Mouse (Mus musculus) testis, adult 2 months (tissue): Measurements from ENCODE around the gene Dusp27. TPM values are rescaled to one million over a fixed set of nuclear protein-coding genes. Genes with fewer than 3 reads are reported as not detected.

Source experiments
- H3K27ac ChIP-seq: fragments of 200-500 bp; 2 replicates; pipeline ENCODE4 v1.5.1; 2012; ENCODE audit warnings: low read depth, low read length; ENCODE audit not compliant: control insufficient read depth, insufficient read depth
- H3K27me3 ChIP-seq: fragments of 200-500 bp; 2 replicates; pipeline ENCODE4 v1.6.1; 2012; ENCODE audit warnings: mild to moderate bottlenecking, low read length, moderate library complexity; ENCODE audit not compliant: control insufficient read depth, insufficient read depth
- H3K36me3 ChIP-seq: fragments of 200-500 bp; 2 replicates; pipeline ENCODE4 v1.6.1; 2012; ENCODE audit warnings: mild to moderate bottlenecking, low read length; ENCODE audit not compliant: control insufficient read depth, insufficient read depth
- H3K4me1 ChIP-seq: fragments of 200-500 bp; 2 replicates; pipeline ENCODE4 v1.6.1; 2012; ENCODE audit warnings: low read length; ENCODE audit not compliant: control insufficient read depth, insufficient read depth
- H3K4me3 ChIP-seq: fragments of 200-500 bp; 2 replicates; pipeline ENCODE4 v1.5.1; 2012; ENCODE audit warnings: low read depth, mild to moderate bottlenecking, low read length, moderate library complexity, mixed read lengths; ENCODE audit not compliant: control insufficient read depth
- CTCF ChIP-seq: fragments of 200-500 bp; IDR thresholded peaks from 2 replicates; pipeline ENCODE4 v1.5.1; 2012; ENCODE audit warnings: low read depth, mild to moderate bottlenecking, inconsistent platforms, low read length, moderate library complexity; ENCODE audit not compliant: control insufficient read depth, insufficient read depth, insufficient replicate concordance
- POLR2A ChIP-seq: fragments of 200-500 bp; IDR thresholded peaks from 2 replicates; pipeline ENCODE4 v1.6.1; 2012; ENCODE audit warnings: low read depth, mild to moderate bottlenecking, inconsistent platforms, low read length, moderate library complexity; ENCODE audit not compliant: control insufficient read depth
- polyA plus RNA-seq: library from polyadenylated mRNA; depleted of rRNA; stranded (reverse); fragments of >200 nt; gene quantifications from 2 replicates; pipeline ENCODE4 v1.2.3, GENCODE M21; 2012

Dusp27 gene
- polyA plus RNA-seq, 1 experiment = 0.10 TPM

- TF ChIP-seq POLR2A (no peak), CTCF (no peak)
- Histone ChIP-seq H3K4me3 (no peak overlapping the region), H3K36me3 (no peaks in the 10 kb centered on the region), H3K27me3 (no peaks in the 10 kb centered on the region), H3K4me1 (no peaks in the 10 kb centered on the region; the same call in 1 of the 2 replicates), H3K27ac (no peak overlapping the region)
Measured at GRCm38 (mm10) chr1:166094462-166094861, 33.3 kb downstream of the Dusp27 start.

- Histone ChIP-seq H3K36me3 (no peaks in the 10 kb centered on the region), H3K27ac (no peak overlapping the region), H3K4me3 (no peak overlapping the region), H3K4me1 (no peaks in the 10 kb centered on the region), H3K27me3 (no peaks in the 10 kb centered on the region)
- TF ChIP-seq POLR2A (no peak), CTCF (no peak)
Measured at GRCm38 (mm10) chr1:166090306-166090705, 37.4 kb downstream of the Dusp27 start.

- no peaks in the 10 kb centered on the region for H3K4me1 ChIP-seq
- H3K4me3 ChIP-seq = no peak overlapping the region
- TF ChIP-seq POLR2A (no peak), CTCF (no peak)
- H3K27me3 ChIP-seq = no peaks in the 10 kb centered on the region
- no peaks in the 10 kb centered on the region for H3K36me3 ChIP-seq
- no peak overlapping the region for H3K27ac ChIP-seq
Measured at GRCm38 (mm10) chr1:166089739-166090138, 38.0 kb downstream of the Dusp27 start.

GRCm38 (mm10) chr1:166089337-166089736 is 38.4 kb downstream of the Dusp27 start:
- TF ChIP-seq CTCF (no peak), POLR2A (no peak)
- H3K27ac ChIP-seq = no peak overlapping the region
- no peak overlapping the region for H3K4me3 ChIP-seq
- H3K27me3 ChIP-seq = no peaks in the 10 kb centered on the region
- H3K4me1 ChIP-seq = no peaks in the 10 kb centered on the region
- no peaks in the 10 kb centered on the region for H3K36me3 ChIP-seq

- Histone ChIP-seq H3K27ac (no peak overlapping the region), H3K4me3 (no peak overlapping the region), H3K4me1 (no peaks in the 10 kb centered on the region), H3K27me3 (no peaks in the 10 kb centered on the region), H3K36me3 (no peaks in the 10 kb centered on the region)
- no peak for TF ChIP-seq POLR2A
- no peak for TF ChIP-seq CTCF
Measured at GRCm38 (mm10) chr1:166088446-166089170, 39.1 kb downstream of the Dusp27 start.

- Histone ChIP-seq H3K36me3 (no peaks in the 10 kb centered on the region), H3K27ac (no peak overlapping the region), H3K27me3 (no peaks in the 10 kb centered on the region), H3K4me3 (no peak overlapping the region), H3K4me1 (no peaks in the 10 kb centered on the region)
- TF ChIP-seq CTCF = no peak
- no peak for TF ChIP-seq POLR2A
Measured at GRCm38 (mm10) chr1:166077052-166077735, 50.5 kb downstream of the Dusp27 start.

GRCm38 (mm10) chr1:166067856-166068440 is 59.8 kb downstream of the Dusp27 start:
- Histone ChIP-seq H3K4me1 (peaks cover 2% of the 10 kb centered on the region), H3K27me3 (no peaks in the 10 kb centered on the region), H3K36me3 (no peaks in the 10 kb centered on the region), H3K27ac (no peak overlapping the region), H3K4me3 (no peak overlapping the region)
- TF ChIP-seq POLR2A = no peak
- TF ChIP-seq CTCF = no peak

GRCm38 (mm10) chr1:166063870-166064269 is 63.9 kb downstream of the Dusp27 start:
- Histone ChIP-seq H3K27me3 (no peaks in the 10 kb centered on the region), H3K4me3 (no peak overlapping the region), H3K27ac (no peak overlapping the region), H3K36me3 (no peaks in the 10 kb centered on the region), H3K4me1 (peaks cover 2% of the 10 kb centered on the region)
- TF ChIP-seq CTCF (no peak), POLR2A (no peak)
